Mouse (Mus musculus) c-Kit-positive CD71-positive TER-119-positive erythroid progenitor cells, embryonic 14.5 days (primary cell): ENCODE data around the gene Rexo4.

Experiments
- DNase-seq: peaks from one replicate; pipeline ENCODE4 v3.0.0-alpha.2; 2013; ENCODE audit warnings: low spot score

Rexo4 gene

GRCm38 (mm10) chr2:26963923-26964723, at the start of gene Rexo4:
Gene Rexo4 (minus strand): TSS chr2:26964386.
- DNase-seq: peak; percentile 95

DNA sequence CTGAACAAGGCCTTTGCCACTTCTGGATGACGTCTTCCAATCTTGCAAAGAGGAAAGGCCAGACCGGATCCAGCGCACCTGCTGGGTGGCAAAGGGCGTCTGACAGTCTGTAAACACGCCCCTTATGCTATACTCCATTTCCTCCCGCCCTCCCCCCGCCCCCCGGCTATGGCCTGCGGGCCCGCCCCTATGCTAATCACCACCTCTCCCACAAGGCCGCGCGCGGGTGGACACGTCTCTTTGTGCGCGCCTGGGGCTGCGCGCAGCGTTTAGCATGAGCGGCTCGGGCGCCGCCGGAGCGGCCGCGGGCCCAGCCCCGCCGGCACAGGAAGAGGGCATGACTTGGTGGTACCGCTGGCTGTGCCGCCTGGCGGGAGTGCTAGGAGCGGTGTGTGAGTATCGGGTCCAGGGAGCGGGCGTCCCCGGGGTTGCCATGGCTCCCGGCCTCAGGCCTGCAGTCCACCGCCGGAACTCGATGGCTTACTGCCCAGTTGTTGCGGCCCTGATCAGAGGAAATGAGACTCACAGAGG, 45.6 kb upstream of the Rexo4 start, which contains the start of gene Cacfd1:
Cacfd1 (plus strand) TSS at position 213 of the 531 bp plus-strand sequence.
- DNase-seq: peak; percentile 75

DNA sequence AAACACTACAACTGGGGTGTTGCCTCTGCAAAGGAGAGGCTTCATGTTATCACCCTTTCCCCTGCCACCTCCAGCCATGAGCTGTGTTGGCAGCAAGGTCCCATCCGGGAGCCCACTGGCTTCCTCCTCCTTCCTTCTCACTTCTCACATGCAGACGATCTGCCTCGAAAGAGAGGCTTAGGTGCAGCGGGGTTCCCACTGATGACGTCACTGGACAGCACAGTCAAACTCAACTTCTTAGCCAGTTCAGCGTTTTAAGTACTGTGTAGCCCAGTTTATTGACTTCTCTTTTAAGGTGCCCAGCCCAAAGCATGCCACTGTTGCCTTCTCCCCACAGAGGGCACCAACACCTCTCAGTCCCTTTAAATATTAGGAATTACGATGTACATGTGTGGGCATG, 43.5 kb upstream of the Rexo4 start:
- DNase-seq: no peak

GRCm38 (mm10) chr2:27006255-27006654, 42.1 kb upstream of the Rexo4 start:
- no peak for DNase-seq

DNA sequence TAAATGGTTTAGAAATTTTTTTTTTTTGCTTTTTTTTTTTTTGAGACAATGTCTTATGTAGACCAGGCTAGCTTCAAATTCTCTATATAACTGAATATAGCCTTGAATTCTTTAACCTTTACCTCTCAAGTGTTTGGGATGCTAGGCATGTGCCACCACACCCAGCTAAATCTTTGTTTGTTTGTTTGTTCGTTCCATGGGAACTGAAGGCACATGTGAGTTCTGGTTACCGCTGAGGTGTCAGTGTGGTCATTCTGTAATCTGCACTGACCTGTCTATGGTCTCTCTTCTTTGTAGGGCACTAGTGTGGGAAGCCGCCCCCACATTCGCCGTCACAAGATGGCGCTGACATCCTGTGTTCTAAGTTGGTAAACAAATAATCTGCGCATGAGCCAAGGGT, 33.8 kb upstream of the Rexo4 start:
- DNase-seq: no peak

DNA sequence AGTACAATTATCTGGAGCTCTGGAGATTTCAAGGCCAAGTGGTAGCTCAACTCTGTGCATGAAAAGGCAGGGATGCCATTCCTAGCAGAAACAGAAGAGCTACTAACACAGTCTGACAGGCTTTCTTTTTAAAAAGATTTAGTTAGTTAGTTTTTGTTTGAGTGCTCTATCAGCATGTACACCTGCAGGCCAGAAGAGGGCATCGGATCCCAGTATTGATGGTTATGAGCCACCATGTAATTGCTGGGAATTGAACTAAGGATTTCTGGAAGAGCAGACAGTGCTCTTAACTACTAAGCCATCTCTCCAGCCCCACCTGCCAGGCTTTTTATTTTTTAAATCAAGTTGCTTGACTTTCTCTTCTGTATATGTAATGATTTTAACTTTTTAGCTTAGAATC, 33.3 kb upstream of the Rexo4 start:
- DNase-seq: no peak

DNA sequence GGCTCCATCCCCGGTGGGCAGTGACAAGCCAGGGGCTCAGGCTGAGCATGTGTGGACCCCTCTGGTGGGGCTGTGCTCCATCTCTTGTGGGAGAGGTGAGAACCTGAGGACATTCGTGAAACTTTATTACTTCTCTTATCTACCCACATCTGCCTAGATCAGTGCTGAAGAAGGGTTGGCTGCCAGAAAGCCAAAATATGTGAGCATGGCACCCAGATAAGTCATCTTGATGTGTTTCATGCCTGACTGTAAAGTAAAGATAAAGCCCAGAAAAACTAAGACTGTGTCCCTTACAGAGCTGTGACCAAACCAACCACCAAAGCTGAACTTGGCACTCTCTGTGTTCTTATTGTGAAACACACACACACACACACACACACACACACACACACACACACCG, 29.8 kb upstream of the Rexo4 start:
- no peak for DNase-seq

DNA sequence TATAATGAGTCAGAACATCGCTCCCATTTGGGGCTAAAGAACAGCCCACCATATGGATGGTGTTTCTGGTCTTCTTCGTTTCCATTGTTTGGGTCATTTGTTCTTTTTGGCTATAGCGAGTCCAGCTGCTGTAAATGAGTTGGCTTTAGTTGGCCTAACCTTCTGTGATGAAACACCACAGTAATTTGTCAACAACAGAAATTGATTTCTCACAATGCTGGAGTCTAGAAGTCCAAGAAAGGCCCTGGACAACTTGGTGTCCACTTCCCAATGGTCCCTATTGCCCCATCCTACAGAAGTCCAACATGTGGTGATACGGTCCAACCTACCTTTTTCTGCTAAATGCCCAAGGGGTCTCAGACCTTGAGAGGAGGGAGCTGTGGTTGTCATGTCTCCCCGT, 20.5 kb upstream of the Rexo4 start:
- DNase-seq: no peak

DNA sequence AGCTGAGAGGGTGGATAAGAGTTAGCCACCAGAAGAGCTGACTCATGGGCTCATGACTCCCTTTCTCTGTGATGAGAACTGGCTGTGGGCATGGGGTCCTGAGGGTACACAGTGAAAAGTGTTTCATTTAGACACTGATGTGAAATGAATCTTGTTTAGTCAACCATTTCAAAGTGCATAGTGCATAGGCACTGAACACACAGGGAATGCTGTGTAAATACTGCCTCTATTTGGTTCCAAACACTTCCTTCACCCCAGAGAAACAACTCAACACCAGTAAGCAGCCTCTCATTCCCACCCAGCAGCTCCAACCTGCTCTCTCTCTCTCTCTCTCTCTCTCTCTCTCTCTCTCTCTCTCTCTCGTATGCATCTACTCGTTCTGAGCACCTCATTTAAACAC, 20.0 kb upstream of the Rexo4 start:
- DNase-seq: no peak

GRCm38 (mm10) chr2:26980361-26980760, 16.2 kb upstream of the Rexo4 start:
- DNase-seq: no peak

GRCm38 (mm10) chr2:26973960-26974359, 9.8 kb upstream of the Rexo4 start:
- DNase-seq: no peak

DNA sequence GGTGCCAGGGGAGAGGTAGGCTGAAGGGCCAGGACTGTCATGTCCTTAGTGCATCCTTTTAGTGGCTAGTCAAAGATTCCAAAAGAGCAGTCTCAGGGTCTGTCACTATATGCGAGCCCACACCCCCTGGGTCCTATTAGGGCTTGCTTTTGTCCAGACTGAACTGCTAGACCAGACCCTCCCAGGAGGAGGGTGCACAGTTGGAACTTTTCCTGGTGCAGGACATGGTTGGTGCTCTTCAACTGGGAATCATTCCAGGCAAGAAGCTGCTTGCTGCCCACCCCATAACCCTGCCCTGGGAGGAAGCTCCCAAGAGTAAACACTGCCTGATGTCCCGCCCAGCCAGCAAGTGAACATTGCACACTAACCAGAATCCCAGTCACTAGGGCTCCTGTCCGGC, 8.9 kb upstream of the Rexo4 start, which contains the start of gene Adamts13:
Adamts13 (plus strand) TSS at position 301 of the 400 bp plus-strand sequence.
- DNase-seq: no peak

GRCm38 (mm10) chr2:26967262-26967661, 3.1 kb upstream of the Rexo4 start:
- no peak for DNase-seq

DNA sequence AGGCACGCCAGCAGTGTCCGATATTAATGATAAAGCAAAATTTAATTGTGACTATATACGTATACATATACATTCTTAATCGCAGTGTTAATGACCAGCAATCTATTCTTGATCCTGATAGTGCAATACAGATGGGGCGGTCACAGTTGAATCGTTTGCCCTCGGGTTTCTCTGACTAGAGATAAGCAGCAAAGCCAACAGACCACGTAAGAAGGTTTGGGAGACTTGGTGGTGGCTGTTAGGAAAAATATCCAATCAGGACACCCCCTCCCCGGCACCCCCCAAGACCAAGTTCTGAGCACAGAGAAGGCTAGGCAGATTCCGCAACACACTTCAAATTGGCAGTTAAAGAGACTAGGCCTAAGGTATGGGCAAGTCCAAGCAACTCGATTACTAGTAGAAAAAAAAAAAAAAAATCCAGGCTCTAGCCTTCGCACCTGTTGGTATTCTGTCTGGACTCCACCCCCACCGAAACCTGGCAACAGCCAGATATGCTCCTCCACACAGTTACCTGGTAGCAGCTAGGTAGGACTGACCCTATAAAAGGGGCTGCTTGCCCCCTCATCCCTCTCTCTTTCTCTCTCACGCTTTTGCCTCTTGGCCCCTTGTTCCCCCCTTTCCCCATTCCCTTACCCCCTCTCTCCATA, 661 bp upstream of the Rexo4 start:
- DNase-seq: no peak

DNA sequence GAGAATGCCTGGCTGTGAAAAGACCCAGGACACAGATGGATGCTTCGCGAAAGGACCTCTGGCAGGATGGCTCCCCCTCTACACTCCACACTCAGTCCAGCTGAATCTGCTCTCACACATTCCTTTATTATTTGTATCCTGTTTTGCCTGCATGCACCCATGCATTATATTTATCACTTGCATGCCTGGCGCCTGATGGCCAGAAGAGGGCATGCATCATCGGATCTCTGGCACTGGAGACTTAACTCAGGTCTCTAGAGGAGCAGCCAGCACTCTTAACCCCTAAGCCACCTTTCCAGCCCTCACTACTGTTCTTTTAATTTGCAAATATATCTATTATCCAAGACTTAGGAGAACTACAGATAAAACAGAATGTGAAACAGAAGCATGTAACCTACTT, 3.4 kb downstream of the Rexo4 start:
- no peak for DNase-seq

GRCm38 (mm10) chr2:26957488-26957859, 6.7 kb downstream of the Rexo4 start:
- no peak for DNase-seq

- DNase-seq: no peak
Observed at GRCm38 (mm10) chr2:26956811-26957487, 7.2 kb downstream of the Rexo4 start.

- no peak for DNase-seq
Observed at GRCm38 (mm10) chr2:26954735-26955395, 9.3 kb downstream of the Rexo4 start.

GRCm38 (mm10) chr2:26952866-26953265, 11.3 kb downstream of the Rexo4 start:
- no peak for DNase-seq

DNA sequence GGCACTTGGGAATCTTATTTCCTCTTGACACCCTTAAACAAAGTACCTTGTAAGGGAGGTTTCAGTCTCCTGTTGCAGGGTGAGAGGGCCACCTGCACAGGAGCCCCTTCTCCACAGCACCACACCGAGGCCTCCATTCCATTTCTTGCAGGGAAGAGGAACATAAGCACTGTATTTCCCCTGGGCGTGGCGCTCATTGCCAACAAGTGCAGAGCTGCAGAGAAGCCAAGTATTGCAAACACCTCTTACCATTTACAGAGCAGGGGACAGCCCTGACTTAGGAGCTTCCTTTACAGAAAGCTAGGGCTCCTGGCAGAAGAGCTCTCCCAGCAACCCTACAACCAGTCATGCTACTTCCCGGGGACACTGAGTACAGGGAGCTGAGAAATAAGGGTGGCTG, 12.0 kb downstream of the Rexo4 start:
- no peak for DNase-seq

DNA sequence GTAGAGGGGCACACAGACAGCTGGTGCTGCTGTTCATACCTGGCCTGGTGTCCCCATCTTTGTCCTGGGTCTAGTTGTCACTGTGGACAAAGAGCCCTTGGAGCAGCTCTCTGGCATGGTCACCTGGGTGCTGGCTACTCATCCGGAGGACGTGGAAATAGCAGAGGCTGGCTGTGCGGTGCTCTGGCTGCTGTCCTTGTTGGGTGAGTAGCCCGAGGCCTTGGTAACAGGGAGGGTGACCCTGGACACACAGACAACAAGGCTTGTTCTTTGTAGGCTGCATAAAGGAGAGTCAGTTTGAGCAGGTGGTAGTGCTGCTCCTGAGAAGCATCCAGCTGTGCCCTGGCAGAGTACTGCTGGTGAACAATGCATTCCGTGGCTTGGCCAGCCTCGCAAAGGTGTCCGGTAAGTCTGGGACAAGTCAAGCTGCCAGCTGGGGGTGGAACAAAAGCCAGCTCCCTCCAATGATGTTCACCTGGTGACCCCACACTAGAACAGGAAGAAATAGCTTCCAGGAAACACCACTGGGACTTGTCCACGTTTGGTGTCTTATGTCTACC, 12.8 kb downstream of the Rexo4 start:
- no peak for DNase-seq

DNA sequence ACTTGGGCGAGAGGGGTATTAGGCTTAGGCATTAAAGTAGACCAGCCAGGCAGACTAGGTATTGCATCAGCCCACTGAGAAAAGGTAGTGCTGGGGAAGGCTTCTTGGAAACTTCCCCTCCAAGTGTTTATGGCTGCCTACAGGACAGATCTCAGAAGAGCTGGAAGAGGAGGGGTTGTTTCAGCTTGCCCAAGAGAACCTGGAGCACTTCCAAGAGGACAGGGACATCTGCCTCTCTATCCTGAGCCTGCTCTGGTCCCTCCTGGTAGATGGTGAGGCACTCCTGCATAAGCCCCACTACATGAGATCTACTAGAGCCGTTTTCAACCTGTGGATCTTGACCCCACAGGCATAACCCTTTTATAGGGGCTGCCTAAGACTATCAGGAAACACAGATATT, 13.8 kb downstream of the Rexo4 start:
- DNase-seq: no peak
